Mouse (Mus musculus) left cerebral cortex, adult 11 months (tissue): Measurements from ENCODE around the gene Hebp1.

ENCODE experiments used
- DNase-seq: peaks from one replicate; pipeline ENCODE4 v3.0.0; 2022; ENCODE audit warnings: low spot score

The Hebp1 gene

DNA sequence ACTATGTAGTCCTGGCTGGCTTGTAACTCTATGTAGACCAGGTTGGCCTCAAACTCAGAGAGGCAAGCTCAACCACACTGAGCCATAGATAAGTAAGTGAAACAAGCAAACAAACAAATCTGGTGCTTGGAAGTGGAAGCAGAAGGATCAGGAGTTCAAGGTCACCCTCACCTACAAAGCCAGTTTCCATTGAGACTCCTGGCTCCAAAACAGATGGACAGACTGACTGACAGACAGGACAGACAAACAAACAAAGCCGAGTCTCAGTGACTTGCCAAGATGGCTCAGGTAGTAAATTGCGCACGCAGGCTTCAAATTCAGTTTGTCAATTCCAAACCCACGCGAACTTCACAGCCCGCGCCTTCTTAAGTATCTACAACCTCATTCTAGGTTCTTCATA, 376 bp downstream of the Hebp1 start:
- DNase-seq = no peak

- DNase-seq = no peak
These were observed 1.1 kb downstream of the Hebp1 start for GRCm38 (mm10) chr6:135196707-135197106.

DNA sequence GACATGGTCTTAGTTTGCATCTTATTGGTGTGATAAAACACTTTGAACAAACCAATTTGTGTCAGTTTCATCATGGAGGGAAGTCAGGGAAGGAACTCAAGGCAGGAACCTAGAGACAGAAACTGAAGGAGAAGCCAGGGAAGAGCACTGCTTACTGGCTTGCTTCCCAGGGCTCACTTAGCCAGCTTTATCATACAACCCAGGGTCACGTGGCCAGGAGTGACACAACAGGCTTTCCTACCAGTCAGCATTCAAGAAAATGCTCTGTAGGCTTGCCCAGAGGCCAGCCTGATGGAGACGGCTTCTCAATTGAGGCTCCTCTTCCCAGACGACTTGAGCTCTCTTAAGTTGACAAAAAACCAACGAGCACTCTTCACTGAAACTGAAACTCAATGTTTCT, 2.9 kb downstream of the Hebp1 start:
- DNase-seq = no peak

DNA sequence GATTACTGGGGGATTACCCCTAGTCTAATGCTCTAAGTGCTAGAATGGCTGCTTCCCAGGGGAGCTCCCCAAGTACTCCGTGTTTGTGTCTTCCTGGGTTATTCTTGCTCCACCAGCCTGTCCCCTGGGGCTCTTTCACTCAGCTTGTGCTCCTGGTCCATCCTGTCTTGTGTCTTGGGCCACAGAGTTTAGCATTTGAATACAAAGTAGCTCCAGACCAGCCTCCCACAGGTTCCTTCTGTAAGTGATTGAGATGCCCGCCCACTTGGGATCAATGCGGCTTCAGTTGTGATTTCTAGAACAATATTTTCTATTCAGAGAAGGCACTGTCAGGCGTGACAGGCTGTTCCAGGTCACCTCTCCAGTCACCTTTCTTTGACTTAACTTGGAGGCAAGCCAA, 4.1 kb downstream of the Hebp1 start:
- no peak for DNase-seq

- DNase-seq = no peak
These were observed 4.8 kb downstream of the Hebp1 start for GRCm38 (mm10) chr6:135192993-135193392.

GRCm38 (mm10) chr6:135191906-135192305, 5.9 kb downstream of the Hebp1 start:
- no peak for DNase-seq

DNA sequence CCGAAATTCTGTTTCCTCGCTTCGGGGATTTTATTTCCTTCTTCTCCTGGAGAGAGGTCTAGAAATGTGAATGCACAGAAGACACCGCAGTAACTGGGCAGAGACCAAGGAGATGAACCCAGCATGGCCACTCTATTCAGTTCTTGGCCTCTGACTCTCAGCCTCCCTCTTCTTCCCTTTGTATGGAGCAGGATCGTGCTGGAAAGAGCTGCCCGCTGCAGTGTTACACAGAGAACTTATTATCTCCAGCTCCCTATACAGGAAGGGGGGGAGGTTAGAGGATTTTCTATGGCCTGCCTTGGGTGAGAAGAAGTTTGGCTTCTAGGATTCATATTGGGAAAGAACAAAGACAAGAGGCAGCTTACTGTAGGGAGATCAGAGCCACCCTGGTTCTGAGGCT, 7.7 kb downstream of the Hebp1 start:
- DNase-seq = no peak

DNA sequence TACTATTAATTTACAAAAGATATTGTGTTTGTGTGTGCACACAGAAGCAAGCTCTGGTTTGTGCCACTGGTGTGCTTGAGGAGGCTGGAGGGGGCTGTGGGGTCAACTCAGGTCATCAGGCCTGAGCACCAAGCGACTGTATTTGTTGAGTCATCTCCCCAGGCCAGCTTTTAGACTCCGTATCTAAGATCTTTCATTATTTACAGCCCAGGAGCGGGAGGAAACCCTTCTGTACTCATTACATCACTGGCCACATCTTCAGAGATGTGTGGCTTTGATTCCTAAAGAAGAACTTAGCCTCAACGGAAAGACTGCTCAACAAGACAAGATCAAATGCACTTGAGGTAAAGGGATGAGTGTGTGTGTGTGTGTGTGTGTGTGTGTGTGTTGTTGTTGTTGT, 9.2 kb downstream of the Hebp1 start:
- DNase-seq = no peak

GRCm38 (mm10) chr6:135187076-135187917, 10.5 kb downstream of the Hebp1 start:
- DNase-seq = no peak

DNA sequence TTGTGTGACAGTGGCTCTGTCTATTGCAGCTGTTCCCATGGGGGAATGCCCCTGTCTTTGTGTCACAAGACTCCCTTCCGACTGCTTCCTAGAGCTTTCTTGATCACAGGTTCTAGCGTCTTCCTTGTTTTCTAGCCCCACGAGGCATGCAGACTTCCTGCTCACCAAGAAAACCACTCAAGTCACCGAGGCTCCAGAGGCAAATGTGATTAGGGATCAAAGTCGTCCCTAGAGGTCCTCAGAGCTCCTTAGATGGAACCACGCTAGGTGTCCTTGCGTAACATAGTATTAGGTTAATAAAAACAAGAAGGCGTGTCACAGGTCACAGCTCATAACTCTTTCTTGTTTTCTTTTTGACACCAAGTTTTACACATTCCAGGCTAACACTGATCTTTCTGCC, 13.9 kb downstream of the Hebp1 start:
- no peak for DNase-seq

- no peak for DNase-seq
These were observed 14.9 kb downstream of the Hebp1 start for GRCm38 (mm10) chr6:135182925-135183324.

DNA sequence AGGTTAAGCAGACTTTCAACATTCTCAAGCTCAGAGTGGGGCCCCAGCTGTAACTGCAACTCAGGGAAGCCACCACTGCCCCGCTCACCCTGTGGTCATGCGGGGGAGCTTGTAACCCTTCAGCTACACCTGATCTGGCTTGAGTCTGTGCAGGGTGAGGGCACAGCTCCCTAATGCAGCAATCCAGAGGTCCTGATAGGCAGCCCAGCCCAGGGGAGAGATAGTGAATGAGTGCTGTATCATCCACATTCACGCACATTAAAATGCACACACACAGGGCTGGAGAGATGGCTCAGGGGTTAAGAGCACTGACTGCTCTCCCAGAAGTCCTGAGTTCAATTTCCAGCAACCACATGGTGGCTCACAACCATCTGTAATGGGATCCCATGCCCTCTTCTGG, 19.2 kb downstream of the Hebp1 start:
- DNase-seq = no peak

DNA sequence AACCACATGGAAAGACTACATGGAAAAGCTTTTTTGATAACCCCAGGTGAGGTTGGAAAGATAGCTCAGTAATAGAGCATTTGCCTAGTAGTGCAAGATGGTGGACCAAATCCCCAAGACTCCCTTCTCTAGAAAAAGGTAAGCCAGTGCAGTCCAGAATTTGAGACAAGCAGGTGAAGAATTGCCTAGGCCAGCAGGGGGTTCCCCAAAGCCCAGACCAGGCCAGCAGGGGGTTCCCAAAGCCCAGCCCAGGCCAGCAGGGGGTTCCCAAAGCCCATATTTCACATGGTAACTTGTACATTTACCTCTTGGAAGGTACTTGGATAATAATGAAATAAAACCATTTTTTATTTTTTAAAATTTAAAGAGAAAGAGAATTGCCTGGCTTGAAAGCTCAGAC, 20.6 kb downstream of the Hebp1 start:
- no peak for DNase-seq

DNA sequence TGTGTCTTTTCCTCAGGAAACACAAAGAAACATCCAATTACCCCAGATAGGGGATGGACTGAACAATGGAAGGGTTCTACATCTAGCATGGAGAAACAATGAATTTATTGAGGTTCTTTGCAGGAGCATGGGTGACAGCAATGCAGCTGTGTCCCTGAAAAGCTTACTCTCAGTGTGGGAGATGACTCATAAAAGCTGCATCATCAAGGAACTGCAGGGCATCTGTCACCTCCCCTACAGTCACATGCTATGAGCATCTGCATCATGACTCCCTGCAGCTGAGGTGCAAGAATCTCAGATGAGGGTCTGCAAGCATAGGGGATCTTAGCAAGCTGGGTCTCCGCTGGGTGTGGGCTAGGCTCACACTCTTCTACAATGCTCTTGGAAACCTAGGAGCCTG, 22.8 kb downstream of the Hebp1 start:
- peak; percentile 44 for DNase-seq

- DNase-seq = no peak
These were observed 26.1 kb downstream of the Hebp1 start for GRCm38 (mm10) chr6:135171736-135172135.

DNA sequence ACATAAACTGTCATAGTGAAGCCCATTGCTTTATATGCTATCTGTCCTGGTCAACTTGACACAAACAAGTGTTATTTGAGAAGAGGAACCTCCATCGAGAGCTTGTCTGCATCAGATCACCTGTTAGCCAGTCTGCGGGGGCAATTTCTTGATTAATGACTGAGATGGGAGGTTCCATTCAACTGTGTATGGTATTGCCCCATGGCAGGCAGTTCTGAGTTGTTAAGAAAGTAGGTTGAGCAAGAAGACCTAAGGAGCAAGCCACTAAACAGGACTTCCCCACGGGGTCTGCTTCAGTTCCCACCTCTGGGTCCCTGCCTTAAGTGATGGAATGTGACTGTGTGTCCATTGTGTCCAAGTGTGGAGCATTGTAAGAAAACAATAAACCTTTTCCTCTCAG, 28.6 kb downstream of the Hebp1 start:
- no peak for DNase-seq

- no peak for DNase-seq
These were observed 29.4 kb downstream of the Hebp1 start for GRCm38 (mm10) chr6:135168471-135168870.

- peak; percentile 74 for DNase-seq
These were observed 30.2 kb downstream of the Hebp1 start for GRCm38 (mm10) chr6:135167380-135168311.

DNA sequence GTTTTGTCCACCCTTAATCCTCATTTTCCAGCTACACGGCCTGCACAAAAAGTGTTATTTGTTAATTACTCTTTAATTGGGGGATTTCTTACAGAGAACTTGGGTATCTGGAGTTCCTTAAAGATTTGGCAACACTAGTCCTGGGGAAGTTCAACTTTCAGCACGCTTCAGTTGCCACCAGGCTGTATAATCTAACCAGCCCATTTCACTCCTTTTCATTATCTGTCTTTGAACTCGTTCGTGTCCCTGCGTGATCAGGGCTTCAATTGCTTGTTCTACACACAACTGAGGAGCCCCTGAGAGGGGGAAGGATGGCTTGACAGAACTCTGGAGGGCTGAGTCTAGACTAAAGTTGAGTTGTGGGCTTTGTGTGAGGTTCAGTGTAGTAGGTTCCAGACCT, 31.1 kb downstream of the Hebp1 start:
- no peak for DNase-seq

GRCm38 (mm10) chr6:135166262-135166661, 31.6 kb downstream of the Hebp1 start:
- no peak for DNase-seq

DNA sequence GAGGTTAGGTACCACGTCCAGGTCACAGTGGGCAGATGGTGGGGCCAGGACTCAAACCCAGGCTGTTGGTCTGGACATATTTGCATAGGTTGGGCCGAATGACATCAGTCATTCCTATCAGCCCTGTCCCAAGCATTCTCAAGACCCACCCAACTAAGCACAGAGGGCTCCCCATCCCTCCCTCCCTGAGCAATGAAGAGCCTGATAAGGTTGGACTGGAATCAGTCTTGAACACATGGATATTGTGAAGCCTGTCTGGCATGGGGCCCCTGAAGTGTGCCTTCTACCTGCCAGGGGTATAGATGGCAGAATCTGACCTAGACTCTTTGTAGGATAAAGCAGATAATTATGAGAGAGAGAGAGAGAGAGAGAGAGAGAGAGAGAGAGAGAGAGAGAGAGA, 32.1 kb downstream of the Hebp1 start:
- no peak for DNase-seq

DNA sequence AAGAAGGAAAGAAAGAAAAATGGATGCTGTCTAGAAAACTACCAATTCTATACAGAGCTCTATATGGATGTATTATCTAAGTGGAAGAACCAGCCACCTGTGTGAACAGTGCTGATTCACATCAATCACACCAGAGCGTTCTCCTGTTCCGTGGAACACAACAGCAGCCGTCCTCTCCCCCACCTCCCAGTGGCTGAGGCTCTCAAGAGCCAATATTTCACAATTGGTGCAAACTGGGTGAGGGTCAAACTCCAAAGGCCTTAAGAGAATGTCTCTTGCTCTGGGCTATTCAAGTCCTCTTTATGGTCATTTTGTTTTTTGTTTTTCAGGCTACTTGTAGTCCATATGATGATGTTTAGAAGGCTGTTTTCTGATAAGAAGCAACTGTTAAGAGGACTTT, 32.6 kb downstream of the Hebp1 start:
- DNase-seq = no peak

DNA sequence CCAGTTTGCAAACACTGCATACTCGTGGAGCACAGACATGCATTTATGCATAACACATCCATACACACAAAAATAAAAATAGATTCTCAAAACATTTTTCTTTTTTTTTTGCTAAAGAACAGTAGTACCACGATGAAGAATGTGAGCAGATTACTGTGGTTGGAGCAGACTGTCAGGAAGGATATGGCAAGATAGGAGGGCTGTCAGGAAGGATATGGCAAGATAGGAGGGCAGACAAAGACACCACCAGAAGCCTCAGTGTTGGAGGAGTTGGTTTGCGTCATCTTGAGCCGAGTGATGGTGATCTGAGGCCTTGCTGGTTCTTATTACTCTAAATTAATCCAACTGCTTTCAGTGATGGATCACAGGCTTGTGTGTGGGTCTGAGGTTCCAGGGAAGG, 35.0 kb downstream of the Hebp1 start:
- no peak for DNase-seq
